Comparison of ENCODE assay signal across 16 mouse cellular contexts in the genomic region with DNA sequence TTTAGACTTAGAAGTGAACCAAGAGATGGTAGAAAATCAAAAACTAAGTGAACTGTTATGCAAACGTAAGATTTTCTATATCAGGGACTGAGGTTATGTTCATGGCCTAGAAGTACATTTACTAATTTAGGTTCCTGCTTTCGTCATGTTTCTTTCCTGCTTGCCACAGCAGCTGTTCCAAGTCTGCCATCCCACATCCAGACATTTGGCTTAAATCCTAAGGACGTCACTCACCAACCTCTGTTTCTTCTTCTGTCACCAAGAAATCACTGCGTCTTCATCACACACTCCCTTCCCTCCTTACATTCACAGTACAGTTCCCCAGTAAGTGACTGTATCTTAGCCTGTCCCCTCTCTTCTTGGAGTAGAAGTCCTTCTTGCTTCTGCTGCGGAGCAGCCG. TPM values are rescaled to one million over a fixed set of nuclear protein-coding genes. Genes with fewer than 3 reads are reported as not detected.
"Had no signal": no experiment of that assay in that cellular context is flagged by ENCODE, and none has a peak within 500 bp of the region (broad histone marks: within the 10 kb centered on the region; RNA-seq: fewer than 3 reads in every experiment).

No protein-coding gene starts in this region.

- H3K4me1 ChIP-seq: neural tube, embryonic 12.5 days; neural tube, embryonic 13.5 days; neural tube, embryonic 15.5 days; stomach, embryonic 15.5 days had no signal

- H3K27me3 ChIP-seq: neural tube, embryonic 12.5 days; neural tube, embryonic 13.5 days; neural tube, embryonic 15.5 days; stomach, embryonic 15.5 days had no signal

- H3K9me3 ChIP-seq: neural tube, embryonic 12.5 days; neural tube, embryonic 13.5 days; neural tube, embryonic 15.5 days; stomach, embryonic 15.5 days had no signal

- H3K9ac ChIP-seq: neural tube, embryonic 12.5 days; neural tube, embryonic 13.5 days; neural tube, embryonic 15.5 days; stomach, embryonic 15.5 days had no signal

- H3K27ac ChIP-seq: neural tube, embryonic 12.5 days; neural tube, embryonic 13.5 days; neural tube, embryonic 15.5 days; stomach, embryonic 15.5 days; stomach, postnatal 0 days had no signal

- H3K4me3 ChIP-seq: neural tube, embryonic 12.5 days; neural tube, embryonic 13.5 days; neural tube, embryonic 15.5 days; stomach, embryonic 15.5 days had no signal

- H3K4me2 ChIP-seq: neural tube, embryonic 12.5 days; neural tube, embryonic 13.5 days; neural tube, embryonic 15.5 days; stomach, embryonic 15.5 days had no signal

- DNase-seq: retina, postnatal 1 day; right cerebral cortex, postnatal 14 days; right cerebral cortex, postnatal 4 days; spleen, adult 18-20 months; thymus, adult 18-20 months; thymus, adult 2 months; thymus, postnatal 14 days; thymus, postnatal 25 days; thymus, postnatal 36 days; thymus, postnatal 4 days had no signal

RNA-seq across cellular contexts. Expression of a gene that starts 49.7 kb away (rescaled TPM):
- polyA plus RNA-seq: small intestine, adult 2 months had no signal
